Mouse (Mus musculus): ENCODE measurements around the gene Kdelr3.

DNA sequence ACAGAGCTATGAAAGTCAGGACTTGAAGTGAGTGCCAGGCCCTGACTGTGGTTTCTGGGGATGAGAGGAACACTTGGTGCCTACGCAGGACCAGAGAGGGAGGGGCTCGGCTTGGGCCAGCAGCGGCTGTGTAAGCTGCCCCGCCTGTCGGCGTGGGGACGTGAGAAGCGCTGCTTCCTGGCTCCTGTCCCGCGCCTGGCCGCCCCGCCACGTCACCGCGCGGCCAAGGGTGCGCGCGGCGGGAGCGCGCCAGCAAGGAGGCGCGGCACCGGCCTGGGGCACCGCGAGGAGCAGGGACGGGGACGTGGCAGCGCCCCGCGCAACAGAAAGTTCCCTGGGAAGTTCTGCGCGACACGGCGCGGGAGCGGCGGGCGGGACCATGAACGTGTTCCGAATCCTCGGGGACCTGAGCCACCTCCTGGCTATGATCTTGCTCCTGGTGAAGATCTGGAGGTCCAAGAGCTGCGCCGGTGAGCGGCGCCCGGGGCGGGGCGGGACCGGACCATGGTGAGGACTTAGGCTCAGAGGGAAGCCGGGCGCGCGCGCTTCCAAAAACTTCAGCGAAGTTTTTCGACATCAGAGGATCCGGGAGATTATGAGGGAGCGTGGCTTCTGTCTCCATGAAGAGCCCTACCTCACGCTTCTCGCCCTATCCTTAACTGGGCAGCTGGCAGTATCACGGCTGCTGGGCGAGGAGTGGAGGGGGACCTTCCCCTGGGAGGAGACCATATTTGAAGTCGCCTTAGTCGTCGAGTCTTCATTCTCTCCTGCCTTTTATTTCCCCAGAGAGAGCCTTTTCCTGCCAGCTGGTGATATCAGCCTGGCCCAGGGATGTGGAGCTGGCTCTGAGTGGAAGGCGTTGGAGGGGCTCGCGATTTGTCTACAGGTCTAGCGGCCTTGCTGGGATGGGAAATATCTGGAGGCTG lies at the start of gene Kdelr3:
- TF ChIP-seq CTCF (IDR thresholded peaks at IDR 0.05; ENCODE audit: borderline replicate concordance, insufficient read depth, low read length) (no peak), POLR2A (IDR thresholded peaks at IDR 0.05; ENCODE audit: low read depth, low read length) (peak; percentile 95)
